Mouse (Mus musculus) layer of hippocampus, postnatal 14 days (tissue): ENCODE measurements around the gene Pold1. TPM values are rescaled to one million over a fixed set of nuclear protein-coding genes. Genes with fewer than 3 reads are reported as not detected.

Source experiments
- DNase-seq, 2 experiments: peaks; one replicate each; pipeline ENCODE4 v3.0.0; 2021 to 2022; ENCODE audit warnings: low spot score in 2 of 2, mixed read lengths in 1 of 2
- microRNA-seq, 2 experiments: library from miRNA; unstranded; fragments of <30 nt; microRNA quantifications; one replicate each; pipeline ENCODE4 v1.2.0; 2021
- total RNA-seq, 2 experiments: library from RNA; stranded (reverse); gene quantifications; 2 replicates each; pipeline ENCODE4 v1.2.3; 2021

The Pold1 gene
- total RNA-seq, 2 experiments from 2014 or later, result 5.8 to 8.8 TPM

- no peak for DNase-seq
Observed at GRCm38 (mm10) chr7:44487936-44488335, 60.7 kb downstream of the Pold1 start.

DNA sequence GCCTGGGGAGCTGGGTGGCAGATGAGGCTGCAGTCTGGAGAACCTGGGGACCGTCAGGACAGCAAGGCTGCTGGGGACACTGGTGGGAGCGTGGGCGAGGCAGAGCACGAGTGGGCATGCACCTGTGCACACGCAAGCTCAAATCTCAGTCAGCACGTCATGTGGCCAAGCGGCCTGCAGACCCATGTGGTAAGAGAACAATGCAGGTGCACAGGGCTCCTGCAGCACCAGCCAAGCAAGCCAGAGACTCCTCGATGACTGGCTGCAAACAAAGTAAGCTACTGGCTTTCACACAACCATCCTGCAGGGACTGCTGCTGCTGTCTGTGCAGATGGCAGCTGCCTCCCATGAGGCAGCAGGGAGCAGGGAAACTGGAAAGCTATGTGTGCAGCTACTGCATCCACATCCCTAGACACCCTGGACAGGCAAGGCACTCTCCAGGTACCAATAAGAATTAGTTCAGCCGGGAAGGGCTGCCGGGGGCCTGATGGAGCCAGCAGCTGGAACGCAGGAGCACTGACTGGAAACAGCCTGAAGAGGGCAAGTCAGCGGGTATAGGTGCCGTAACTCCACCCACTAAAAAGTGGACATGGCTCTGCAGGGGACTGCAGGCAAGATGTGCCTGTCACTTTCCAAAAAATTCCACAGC, 61.6 kb downstream of the Pold1 start:
- no peak for DNase-seq

DNA sequence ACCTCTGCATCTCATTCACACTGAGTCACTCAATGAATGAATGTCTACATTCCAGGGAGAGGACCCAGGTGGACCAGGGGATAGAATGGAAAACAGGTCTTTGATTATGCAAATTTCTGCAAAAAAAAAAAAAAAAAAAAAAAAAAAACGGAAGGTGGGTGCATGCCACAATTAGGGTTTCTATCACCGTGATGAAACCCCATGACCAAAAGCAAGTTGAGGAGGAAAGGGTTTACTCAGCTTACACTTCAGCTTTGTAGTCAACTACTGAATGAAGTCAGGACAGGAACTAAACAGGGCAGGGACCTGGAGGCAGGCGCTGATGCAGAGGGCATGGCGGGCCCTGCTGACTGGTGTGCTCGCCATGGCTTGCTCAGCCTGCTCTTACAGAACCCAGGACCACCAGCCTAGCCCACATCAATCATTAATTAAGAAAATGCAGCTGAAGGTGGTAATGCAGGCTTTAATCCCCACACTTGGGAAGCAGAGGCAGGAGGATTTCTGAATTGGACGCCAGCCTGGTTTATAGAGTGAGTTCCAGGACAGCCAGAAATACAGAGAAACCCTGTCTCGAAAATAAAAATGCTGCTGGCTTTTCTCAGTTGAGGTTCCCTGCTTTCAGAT, 63.0 kb downstream of the Pold1 start:
- DNase-seq, result no peak

DNA sequence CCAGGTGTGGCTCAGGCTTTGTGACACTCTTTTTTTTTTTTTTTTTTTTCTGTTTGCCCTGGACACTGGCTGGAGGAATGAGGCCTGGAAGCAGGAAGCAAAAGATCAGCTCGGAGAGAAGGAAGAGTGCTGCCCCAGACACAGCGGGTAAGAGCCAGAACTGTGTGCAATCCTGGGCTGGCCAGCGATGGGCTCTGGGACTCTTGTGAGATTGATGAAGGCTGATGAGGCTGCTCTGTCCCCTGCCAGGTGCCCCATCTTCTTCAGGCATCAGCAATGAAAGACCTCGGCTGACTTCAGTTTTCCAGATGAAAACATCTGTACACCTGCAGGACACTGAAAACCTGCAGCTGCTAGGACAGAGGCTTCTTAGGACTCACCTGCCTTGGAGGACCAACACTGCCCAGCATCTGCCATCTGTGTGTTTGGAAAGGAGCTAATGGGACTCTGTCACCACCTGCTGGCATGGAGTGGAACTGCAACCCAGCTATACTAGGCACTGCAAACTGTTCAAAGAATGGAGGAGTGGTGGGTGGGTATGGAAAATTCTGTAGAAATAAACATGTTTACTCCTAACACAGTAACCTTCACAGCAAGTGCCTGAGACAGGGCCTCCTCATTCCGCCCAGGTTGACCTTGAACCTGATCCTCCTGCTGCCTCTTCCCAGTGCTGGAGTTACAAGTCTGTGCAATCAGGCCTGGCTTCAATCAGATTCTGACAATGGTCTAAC, 63.6 kb downstream of the Pold1 start:
- DNase-seq, result peak; percentile 78 to 83

DNA sequence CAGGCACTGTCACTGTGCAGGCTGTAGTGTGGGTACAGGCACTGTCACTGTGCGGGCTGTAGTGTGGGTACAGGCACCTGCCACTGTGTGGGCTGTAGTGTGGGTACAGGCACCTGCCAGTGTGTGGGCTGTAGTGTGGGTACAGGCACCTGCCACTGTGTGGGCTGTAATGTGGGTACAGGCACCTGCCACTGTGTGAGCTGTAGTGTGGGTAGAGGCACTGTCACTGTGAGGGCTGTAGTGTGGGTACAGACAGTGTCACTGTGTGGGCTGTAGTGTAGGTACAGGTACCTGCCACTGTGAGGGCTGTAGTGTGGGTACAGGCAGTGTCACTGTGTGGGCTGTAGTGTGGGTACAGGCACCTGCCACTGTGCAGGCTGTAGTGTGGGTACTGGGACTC, 64.5 kb downstream of the Pold1 start:
- DNase-seq, result no peak

DNA sequence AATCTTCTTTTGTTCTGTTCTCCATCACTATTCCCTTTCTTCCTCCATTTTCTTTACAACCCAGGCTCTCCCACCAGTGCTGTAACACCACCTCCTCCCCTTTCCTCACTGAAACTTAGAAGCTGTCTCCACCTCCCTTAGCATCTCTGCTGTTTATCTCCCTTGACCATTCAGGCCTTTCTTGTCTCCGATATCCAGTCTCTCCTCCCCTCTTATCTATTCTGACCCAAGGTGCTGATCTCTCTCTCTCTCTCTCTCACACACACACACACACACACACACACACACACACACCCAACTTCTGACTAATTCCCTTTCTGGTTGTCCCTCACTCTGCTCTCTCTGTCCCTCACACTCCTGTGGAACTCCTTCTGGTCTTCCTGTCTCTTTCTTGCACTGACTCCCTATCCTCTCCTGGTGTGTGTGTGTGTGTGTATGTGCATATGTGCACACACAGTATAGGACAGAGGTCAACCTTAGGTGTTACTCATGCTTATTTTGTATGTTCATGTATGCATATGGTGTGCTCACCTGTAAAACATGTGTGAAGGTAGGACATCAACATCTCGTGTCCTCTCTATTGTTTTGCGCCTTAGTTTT, 65.7 kb downstream of the Pold1 start:
- no peak for DNase-seq

Small RNA genes within 50 kb of the gene (microRNA-seq; reads per million reads assigned to microRNA genes)
- gene Mir7053, result 0.45 to 0.57 reads per million in 2 experiments

Other genes starting within 250 kb of the Pold1 start
- 1 to 10 TPM; 2.5 to 2.8 TPM for gene Clec11a, start 241.9 kb downstream of the Pold1 start, total RNA-seq
- 100 to 1,000 TPM; 566 to 582 TPM for gene Shank1, start 238.6 kb downstream of the Pold1 start, total RNA-seq
- gene Syt3, start 164.7 kb downstream of the Pold1 start, total RNA-seq, result 10 to 100 TPM; 95.5 to 98.4 TPM
- 1 to 10 TPM; 2.3 TPM for gene 1700008O03Rik, start 163.0 kb downstream of the Pold1 start, total RNA-seq
- gene Lrrc4b, start 119.8 kb downstream of the Pold1 start, total RNA-seq, result 100 to 1,000 TPM; 299 to 301 TPM
- gene Aspdh, start 83.5 kb downstream of the Pold1 start, total RNA-seq, result 10 to 100 TPM; 15.0 to 15.4 TPM
- 10 to 100 TPM; 60.7 to 64.3 TPM for gene Josd2, start 80.9 kb downstream of the Pold1 start, total RNA-seq
- gene Emc10, start 52.3 kb downstream of the Pold1 start, total RNA-seq, result 100 to 1,000 TPM; 163 to 173 TPM
- 10 to 100 TPM; 29.8 to 48.4 TPM for gene Fam71e1, start 52.3 kb downstream of the Pold1 start, total RNA-seq
- under 1 TPM in 1 of 2 experiments, not detected in 1; 0.10 TPM for gene Mybpc2, start 24.2 kb downstream of the Pold1 start, total RNA-seq
- not detected for gene Spib, start 16.8 kb downstream of the Pold1 start, total RNA-seq
- 10 to 100 TPM; 58.7 to 63.2 TPM for gene Nr1h2, start 5.1 kb upstream of the Pold1 start, total RNA-seq
- gene Napsa, start 23.5 kb upstream of the Pold1 start, total RNA-seq, result under 1 TPM in 1 of 2 experiments, not detected in 1; 0.30 TPM
- 100 to 1,000 TPM; 146 to 149 TPM for gene Kcnc3, start 41.8 kb upstream of the Pold1 start, total RNA-seq
- gene Myh14, start 122.0 kb upstream of the Pold1 start, total RNA-seq, result 10 to 100 TPM; 20.9 to 24.6 TPM
- not detected for gene Izumo2, start 159.9 kb upstream of the Pold1 start, total RNA-seq
- 10 to 100 TPM; 31.8 to 33.4 TPM for gene Vrk3, start 199.6 kb upstream of the Pold1 start, total RNA-seq
- gene Zfp473, start 202.2 kb upstream of the Pold1 start, total RNA-seq, result under 1 TPM; 0.24 to 0.25 TPM